Mouse (Mus musculus) neural tube, embryonic 13.5 days (tissue): ENCODE measurements around the gene Klhl3. TPM values are rescaled to one million over a fixed set of nuclear protein-coding genes. Genes with fewer than 3 reads are reported as not detected.

Experiments used
- ATAC-seq: fragments of 200-750 bp; cut with Nextera tagmentation; 2 replicates; pipeline ENCODE4 v1.8.0; 2017; ENCODE audit warnings: low read depth, mild to moderate bottlenecking, moderate TSS enrichment, moderate library complexity
- H3K27ac ChIP-seq: fragments of 300-500 bp; sonication (generic); replicated peaks from 2 replicates; pipeline ENCODE4 v1.5.1; 2015; ENCODE audit warnings: moderate library complexity, mild to moderate bottlenecking, inconsistent platforms
- H3K27me3 ChIP-seq: fragments of 300-500 bp; sonication (generic); 2 replicates; pipeline ENCODE4 v1.6.1; 2015; ENCODE audit warnings: mild to moderate bottlenecking, inconsistent platforms
- H3K36me3 ChIP-seq: fragments of 300-500 bp; sonication (generic); 2 replicates; pipeline ENCODE4 v1.6.1; 2015; ENCODE audit warnings: mild to moderate bottlenecking, inconsistent platforms
- H3K4me1 ChIP-seq: fragments of 300-500 bp; sonication (generic); replicated peaks from 2 replicates; pipeline ENCODE4 v1.6.1; 2015; ENCODE audit warnings: inconsistent platforms
- H3K4me2 ChIP-seq: fragments of 300-500 bp; sonication (generic); 2 replicates; pipeline ENCODE4 v1.6.1; 2015; ENCODE audit warnings: inconsistent platforms, mild to moderate bottlenecking, moderate library complexity
- H3K4me3 ChIP-seq: fragments of 300-500 bp; sonication (generic); 2 replicates; pipeline ENCODE4 v1.5.1; 2015; ENCODE audit warnings: mild to moderate bottlenecking, inconsistent platforms
- H3K9ac ChIP-seq: fragments of 300-500 bp; sonication (generic); 2 replicates; pipeline ENCODE4 v1.6.1; 2015; ENCODE audit warnings: moderate library complexity, mild to moderate bottlenecking, inconsistent platforms
- H3K9me3 ChIP-seq: fragments of 300-500 bp; sonication (generic); 2 replicates; pipeline ENCODE4 v1.6.1; 2016; ENCODE audit warnings: inconsistent platforms
- WGBS: fragments of 180-500 bp; shearing (Covaris S2); methylation state at CpG from one replicate; pipeline ENCODE4 v1.1.7; 2015; 5-methylcytosine and 5-hydroxymethylcytosine counted together
- polyA plus RNA-seq: library from polyadenylated mRNA; unstranded; fragments of >200 nt; fragmentation: Nextera tagmentation; extraction: Ambion mirVana; gene quantifications from 2 replicates; pipeline ENCODE4 v1.2.1, GENCODE M21; 2015

Gene Klhl3
- 11.5 and 12.3 TPM in 2 replicates for polyA plus RNA-seq

DNA sequence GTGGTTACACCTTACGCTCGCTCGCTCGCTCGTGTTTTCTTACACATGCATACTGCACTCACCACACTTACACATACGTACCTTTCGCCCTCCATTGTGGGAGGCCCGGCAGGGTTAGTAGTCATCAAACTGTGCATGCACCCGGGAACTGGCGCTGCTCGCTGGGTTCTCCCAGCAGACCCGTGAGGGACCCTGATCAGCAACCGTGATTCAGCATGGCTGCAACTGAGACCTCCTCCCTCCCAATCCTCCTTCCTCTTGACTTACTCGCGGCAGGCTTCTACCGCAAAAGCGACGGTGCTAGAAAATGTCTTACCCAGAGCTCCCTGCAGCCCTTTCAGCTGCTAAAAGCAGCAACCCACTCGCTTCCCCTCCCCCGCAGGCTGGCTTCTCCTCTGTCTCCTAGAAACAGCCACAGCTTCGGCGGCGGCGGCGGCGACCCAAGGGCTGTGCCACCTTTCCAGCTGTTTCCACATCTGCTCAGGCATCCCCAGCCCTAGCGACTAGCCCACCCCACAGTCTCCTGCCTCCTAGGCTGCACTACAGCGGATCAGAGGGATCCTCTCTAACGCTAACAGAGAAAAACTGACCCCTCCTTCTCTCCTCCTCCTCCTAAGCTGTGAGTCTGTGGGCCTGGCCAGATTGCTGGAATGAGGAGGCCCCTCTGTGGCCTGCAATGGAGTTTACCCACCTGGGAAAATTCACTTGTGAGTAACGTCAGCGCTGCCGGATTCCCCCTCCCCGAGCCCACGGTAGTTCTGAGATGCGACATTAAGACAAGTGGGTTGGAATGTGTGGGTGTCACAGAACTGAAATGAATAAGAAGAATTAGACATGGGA lies at the start of gene Klhl3:
Gene Klhl3, minus strand, starts transcription at position 532 of the 840 bp plus-strand sequence.
- Histone ChIP-seq H3K9me3 (no peaks in the 10 kb centered on the region), H3K27me3 (no peaks in the 10 kb centered on the region), H3K27ac (peak within 1 kb of the TSS; percentile 95), H3K4me3 (peak within 1 kb of the TSS; percentile 57), H3K36me3 (no peaks in the 10 kb centered on the region), H3K4me2 (peak within 1 kb of the TSS; percentile 83), H3K9ac (peak within 1 kb of the TSS; percentile 78), H3K4me1 (peaks cover 32% of the 10 kb centered on the region)
- WGBS, result 2% methylated on average over 35 of the region's 35 CpGs
- ATAC-seq, result peak; percentile 92

DNA sequence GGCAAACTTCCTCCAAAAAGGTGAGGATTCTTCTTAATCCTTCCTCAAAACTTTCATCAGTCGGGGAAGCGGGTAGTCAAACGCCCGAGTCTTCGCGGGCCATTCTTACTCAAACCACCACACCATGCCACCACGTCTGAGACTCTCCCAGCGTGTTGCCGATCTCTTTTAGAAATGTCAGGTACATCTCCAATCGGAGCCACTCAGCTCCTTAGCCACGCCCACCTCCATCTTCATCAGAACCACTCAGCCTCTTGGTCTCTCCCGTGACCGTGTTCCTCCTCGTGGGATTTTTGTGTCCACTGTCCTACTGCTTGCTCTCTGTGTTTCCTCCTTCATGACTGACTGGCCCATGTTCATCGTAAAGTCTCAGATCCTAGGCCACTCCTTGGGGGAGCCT lies 47.4 kb upstream of the Klhl3 start:
- 96% methylated on average over 15 of the region's 15 CpGs for WGBS

DNA sequence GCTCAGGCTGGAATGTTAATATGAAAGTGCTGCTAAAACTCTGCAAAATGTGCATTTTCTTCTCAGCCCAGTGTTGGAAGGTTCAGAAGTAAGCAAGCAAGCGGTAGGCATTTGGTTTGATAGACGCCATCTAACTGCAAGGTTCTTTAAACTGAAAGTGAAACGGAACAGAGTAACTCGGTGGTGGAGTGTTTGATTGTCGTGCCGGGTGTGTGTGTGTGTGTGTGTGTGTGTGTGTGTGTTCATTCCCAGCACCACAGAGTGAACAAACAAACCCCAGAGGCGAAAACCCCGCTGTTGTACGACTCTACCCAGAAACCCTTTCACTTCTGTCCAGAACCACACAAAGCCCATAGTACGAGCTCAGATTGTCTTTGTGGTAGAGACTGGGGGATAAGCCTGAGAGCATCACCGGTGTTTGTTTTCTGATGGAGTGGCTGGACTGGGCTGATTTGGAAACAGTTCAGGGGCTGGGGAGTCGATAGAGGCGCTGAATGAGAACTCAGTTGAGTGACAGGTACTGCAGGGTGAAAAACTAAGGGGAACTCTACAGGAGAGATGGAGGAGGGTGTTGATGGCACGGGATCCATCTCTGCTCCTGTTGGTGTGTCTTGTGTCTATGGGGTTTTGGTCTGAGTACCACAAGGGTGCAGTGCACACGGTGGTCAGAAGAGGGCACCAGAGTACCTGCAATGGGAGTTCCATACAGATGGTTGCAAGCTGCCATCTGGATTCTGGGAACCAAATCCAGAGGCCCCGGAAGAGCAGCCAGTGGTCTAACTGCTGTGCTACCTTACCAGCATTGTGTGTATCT lies 44.9 kb upstream of the Klhl3 start:
- peak; percentile 60 for ATAC-seq
- H3K9me3 ChIP-seq, result 0 out of 2 replicates have a peak, but pooled peaks cover 7% of the 10 kb centered on the region
- H3K4me2 ChIP-seq, result peak overlapping the region; percentile 91
- peaks cover 11% of the 10 kb centered on the region for H3K4me1 ChIP-seq
- WGBS, result 11% methylated on average over 16 of the region's 16 CpGs
- peaks cover 36% of the 10 kb centered on the region for H3K36me3 ChIP-seq
- no peaks in the 10 kb centered on the region for H3K27me3 ChIP-seq
- H3K4me3 ChIP-seq, result peak overlapping the region; percentile 89
- H3K9ac ChIP-seq, result peak overlapping the region; percentile 91
- H3K27ac ChIP-seq, result peak overlapping the region; percentile 74

More for the DNA sequence above, 47.4 kb upstream of the Klhl3 start:
- no peak for ATAC-seq
- Histone ChIP-seq H3K27ac (no peak overlapping the region), H3K27me3 (no peaks in the 10 kb centered on the region), H3K4me3 (no peak overlapping the region), H3K4me1 (peaks cover 11% of the 10 kb centered on the region), H3K36me3 (peaks cover 53% of the 10 kb centered on the region), H3K9ac (no peak overlapping the region), H3K4me2 (no peak overlapping the region), H3K9me3 (0 out of 2 replicates have a peak, but pooled peaks cover 7% of the 10 kb centered on the region)

DNA sequence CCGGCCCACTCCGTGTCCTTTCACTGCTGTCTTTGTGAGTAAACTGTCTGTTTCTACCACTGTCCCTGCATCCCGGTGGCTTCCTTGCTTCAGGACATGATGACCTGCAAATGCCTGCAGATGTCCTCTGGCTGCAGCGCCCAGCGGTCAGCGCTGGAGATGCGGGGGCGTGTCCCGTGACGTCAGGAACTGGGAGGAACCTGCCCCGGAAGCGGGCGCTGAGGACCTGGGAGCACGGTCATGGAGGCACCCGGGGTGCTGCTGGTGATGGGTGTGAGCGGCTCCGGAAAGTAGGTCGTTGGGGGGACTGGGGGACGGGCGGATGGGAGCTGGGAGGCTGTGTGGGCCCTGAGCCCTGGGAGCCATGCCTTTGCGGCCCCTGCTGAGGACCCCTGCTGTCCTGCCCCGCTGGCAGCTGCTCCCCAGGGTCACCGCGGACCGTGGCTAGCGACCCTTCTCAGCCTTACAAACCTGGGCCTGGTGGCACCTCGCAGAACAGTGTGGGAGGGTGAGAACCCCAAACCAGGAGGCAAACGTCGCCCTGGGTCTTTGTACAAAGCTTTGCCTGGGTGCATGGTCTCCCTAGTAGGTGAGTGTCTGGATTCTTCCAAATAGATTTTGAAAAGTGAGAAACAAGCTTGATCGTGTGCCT lies 44.2 kb upstream of the Klhl3 start, which contains the start of gene Idnk:
Gene Idnk, plus strand, starts transcription at position 203 of the 652 bp plus-strand sequence.
- peaks cover 30% of the 10 kb centered on the region for H3K36me3 ChIP-seq
- WGBS, result under 1% methylated on average over 30 of the region's 30 CpGs
- peak within 1 kb of the TSS; percentile 91 for H3K9ac ChIP-seq
- ATAC-seq, result peak; percentile 91
- 0 out of 2 replicates have a peak, but pooled peaks cover 7% of the 10 kb centered on the region for H3K9me3 ChIP-seq
- peak within 1 kb of the TSS; percentile 91 for H3K4me2 ChIP-seq
- peak within 1 kb of the TSS; percentile 74 for H3K27ac ChIP-seq
- no peaks in the 10 kb centered on the region for H3K27me3 ChIP-seq
- H3K4me1 ChIP-seq, result peaks cover 11% of the 10 kb centered on the region
- peak within 1 kb of the TSS; percentile 89 for H3K4me3 ChIP-seq

DNA sequence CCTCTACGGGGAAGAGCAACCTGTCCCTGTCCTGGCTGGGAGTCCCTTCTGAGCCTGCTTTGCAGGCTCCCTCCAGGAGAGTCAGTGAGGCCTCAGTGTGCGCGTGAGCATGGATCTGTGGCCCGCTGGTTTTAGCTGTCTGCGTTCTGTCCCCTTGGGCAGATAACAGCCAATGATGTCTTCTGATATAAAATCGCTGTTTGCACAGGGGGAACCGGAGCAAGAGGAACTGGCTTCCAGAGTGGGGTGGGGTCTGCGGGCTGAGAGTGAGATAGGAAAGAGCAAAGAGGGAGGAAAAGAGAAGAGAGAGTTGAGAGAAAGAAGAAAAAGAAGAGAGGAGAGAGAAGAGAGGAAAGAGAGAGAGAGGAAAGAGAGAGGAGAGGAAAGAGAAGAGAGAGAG lies 43.6 kb upstream of the Klhl3 start:
- WGBS, result 26% methylated on average over 8 of the region's 8 CpGs
- ATAC-seq, result peak; percentile 33; the same call in 1 of the 2 replicates
- Histone ChIP-seq H3K27me3 (no peaks in the 10 kb centered on the region), H3K4me3 (peak overlapping the region; percentile 89), H3K4me2 (peak overlapping the region; percentile 91), H3K4me1 (peaks cover 11% of the 10 kb centered on the region), H3K9ac (peak overlapping the region; percentile 91), H3K27ac (peak overlapping the region; percentile 74), H3K9me3 (0 out of 2 replicates have a peak, but pooled peaks cover 7% of the 10 kb centered on the region), H3K36me3 (peaks cover 25% of the 10 kb centered on the region)

DNA sequence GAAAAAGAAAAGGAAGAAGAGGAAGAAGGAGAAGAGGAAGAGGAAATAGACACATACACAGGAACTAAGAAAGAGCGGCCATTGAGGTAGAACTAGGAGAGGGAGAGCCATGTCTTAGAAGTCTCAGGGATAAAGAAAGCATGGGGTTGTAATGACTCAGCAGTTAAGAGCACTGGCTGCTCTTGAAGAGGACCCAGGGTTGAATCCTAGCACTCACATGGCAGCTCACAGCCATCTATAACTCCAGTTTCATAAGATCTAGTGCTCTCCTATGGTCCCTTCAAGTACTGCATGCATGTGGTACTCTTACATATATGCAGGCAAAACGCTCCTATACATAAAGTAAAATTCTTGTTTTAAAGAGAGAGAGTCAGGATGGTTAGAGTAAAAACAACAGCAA lies 42.6 kb upstream of the Klhl3 start:
- Histone ChIP-seq H3K4me1 (peaks cover 11% of the 10 kb centered on the region), H3K27me3 (no peaks in the 10 kb centered on the region), H3K4me3 (no peak overlapping the region), H3K27ac (no peak overlapping the region), H3K9ac (no peak overlapping the region), H3K36me3 (peaks cover 15% of the 10 kb centered on the region), H3K4me2 (no peak overlapping the region), H3K9me3 (0 out of 2 replicates have a peak, but pooled peaks cover under 1% of the 10 kb centered on the region)
- WGBS, result 92% methylated on average over 2 of the region's 2 CpGs
- no peak for ATAC-seq

DNA sequence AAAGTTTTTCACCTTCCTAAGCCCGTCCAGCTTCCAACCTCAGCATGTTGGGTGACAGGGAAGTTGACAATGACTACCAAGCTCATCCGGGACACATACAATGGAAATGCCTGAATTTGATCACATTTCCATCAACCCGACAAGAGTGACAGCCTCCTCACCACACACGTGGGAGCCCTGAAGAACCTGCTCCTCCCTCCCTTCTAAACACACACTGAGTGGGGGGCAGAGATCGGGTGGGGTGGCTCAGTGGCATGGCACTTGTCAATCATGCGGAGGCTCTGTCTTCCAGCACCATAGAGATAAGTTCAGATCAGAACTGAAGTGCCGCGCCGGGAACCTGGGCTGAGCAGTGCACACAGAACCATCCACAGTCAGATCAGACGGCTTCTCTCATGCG lies 37.0 kb upstream of the Klhl3 start:
- no peaks in the 10 kb centered on the region for H3K9me3 ChIP-seq
- no peak overlapping the region for H3K4me2 ChIP-seq
- H3K27me3 ChIP-seq, result no peaks in the 10 kb centered on the region
- H3K9ac ChIP-seq, result no peak overlapping the region
- no peaks in the 10 kb centered on the region for H3K36me3 ChIP-seq
- peaks cover 8% of the 10 kb centered on the region for H3K4me1 ChIP-seq
- 83% methylated on average over 11 of the region's 11 CpGs for WGBS
- no peak overlapping the region for H3K27ac ChIP-seq
- no peak for ATAC-seq
- H3K4me3 ChIP-seq, result no peak overlapping the region

DNA sequence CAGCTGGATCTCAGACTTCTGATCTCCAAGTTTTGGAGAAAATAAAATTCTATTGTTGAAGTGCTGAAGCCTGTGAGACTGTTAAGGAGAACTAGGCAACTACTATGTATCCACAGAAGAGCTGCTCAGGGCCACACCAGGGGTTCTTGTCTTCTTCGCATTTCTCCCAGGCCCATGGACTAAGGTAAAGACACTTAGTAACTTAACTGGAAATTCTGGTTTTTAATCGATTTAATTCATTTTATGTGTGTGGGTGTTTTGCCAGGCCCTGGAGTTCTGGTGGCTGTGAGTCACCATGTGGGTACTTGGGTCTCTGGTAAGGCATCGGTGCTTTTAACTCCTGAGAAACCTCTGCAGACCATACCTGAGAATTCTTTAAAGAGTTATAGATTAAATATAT lies 36.2 kb upstream of the Klhl3 start:
- no peaks in the 10 kb centered on the region for H3K27me3 ChIP-seq
- no peak overlapping the region for H3K27ac ChIP-seq
- no peak overlapping the region for H3K4me3 ChIP-seq
- H3K36me3 ChIP-seq, result no peaks in the 10 kb centered on the region
- H3K4me2 ChIP-seq, result no peak overlapping the region
- peaks cover 8% of the 10 kb centered on the region for H3K4me1 ChIP-seq
- ATAC-seq, result no peak
- WGBS, result 84% methylated on average over 3 of the region's 3 CpGs
- no peaks in the 10 kb centered on the region for H3K9me3 ChIP-seq
- H3K9ac ChIP-seq, result no peak overlapping the region

DNA sequence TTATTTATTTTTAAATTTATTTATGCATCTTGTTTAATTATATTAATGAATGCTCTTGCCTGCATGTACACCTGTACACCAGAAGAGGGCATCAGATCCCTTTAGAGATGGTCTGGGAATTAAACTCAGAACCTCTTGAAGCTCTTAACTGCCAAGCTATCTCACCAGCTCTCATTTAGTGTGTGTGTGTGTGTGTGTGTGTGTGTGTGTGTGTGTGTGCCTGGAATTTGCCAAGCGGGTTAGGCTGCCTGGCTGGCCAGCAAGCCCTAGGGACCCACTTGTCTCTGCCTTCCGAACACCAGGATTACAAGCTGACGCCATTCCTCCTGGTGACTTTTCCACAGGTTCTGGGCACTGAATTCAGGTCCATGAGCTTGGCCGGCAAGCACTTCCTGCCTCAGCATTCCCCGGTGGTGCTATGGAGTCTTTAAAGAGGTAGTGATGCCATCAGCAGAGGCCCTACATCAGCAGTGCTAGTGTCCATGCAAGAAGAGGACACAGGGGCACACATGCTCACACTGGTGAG lies 35.7 kb upstream of the Klhl3 start:
- no peaks in the 10 kb centered on the region for H3K27me3 ChIP-seq
- no peaks in the 10 kb centered on the region for H3K36me3 ChIP-seq
- H3K9ac ChIP-seq, result no peak overlapping the region
- H3K4me3 ChIP-seq, result peak overlapping the region; percentile 36
- ATAC-seq, result peak; percentile 79
- no peak overlapping the region for H3K27ac ChIP-seq
- 24% methylated on average over 5 of the region's 5 CpGs for WGBS
- H3K4me1 ChIP-seq, result peaks cover 8% of the 10 kb centered on the region
- H3K9me3 ChIP-seq, result no peaks in the 10 kb centered on the region
- peak overlapping the region; percentile 71 for H3K4me2 ChIP-seq

DNA sequence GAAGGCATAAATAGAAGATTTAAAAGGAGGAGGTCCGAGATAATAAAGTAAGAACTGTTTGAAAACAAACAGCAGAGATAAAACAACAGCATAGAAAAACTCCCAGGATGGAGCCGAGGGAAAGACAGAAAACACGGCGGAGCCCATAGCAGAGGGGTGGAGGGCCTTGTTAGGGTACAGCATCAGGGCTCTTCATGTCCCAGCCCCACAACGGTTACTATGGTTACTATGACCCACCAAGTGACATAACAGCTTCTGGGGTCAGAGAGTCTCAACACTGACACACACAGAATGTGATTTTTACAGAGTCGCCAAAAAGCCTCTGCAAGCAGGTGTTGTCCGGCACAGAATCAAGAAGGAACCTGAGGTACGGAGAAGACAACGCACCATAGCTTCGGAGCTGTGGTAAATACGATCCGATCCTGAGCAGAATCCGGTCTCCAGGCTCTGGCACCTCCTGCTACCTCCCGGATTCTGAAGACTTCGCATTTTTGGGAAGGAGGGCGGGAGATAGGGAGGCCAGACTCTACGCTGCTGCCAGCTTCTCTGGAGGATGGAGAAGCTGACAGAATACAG lies 35.0 kb upstream of the Klhl3 start:
- Histone ChIP-seq H3K4me1 (peaks cover 8% of the 10 kb centered on the region), H3K27me3 (no peaks in the 10 kb centered on the region), H3K9me3 (no peaks in the 10 kb centered on the region), H3K4me2 (peak overlapping the region; percentile 71), H3K9ac (peak overlapping the region; percentile 61), H3K4me3 (peak overlapping the region; percentile 36), H3K36me3 (no peaks in the 10 kb centered on the region), H3K27ac (0 out of 2 replicates have a peak overlapping the region, but pooled peaks have one; percentile 34)
- peak; percentile 92 for ATAC-seq
- under 1% methylated on average over 17 of the region's 17 CpGs for WGBS

DNA sequence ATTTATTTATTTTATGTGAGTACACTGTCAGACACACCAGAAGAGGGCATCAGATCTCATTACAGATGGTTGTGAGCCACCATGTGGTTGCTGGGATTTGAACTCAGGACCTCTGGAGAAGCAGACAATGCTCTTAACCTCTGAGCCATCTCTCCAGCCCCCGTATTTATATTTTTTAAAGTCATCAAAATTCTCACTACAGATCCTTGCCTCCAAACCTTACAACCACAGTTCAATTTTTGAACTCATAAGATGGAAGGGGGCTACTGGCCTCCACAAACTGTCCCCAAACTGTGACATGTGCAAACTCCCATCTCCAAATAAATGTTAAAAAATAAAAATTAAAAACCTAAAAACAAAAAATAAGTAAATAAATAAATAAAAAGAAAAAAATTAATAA lies 34.4 kb upstream of the Klhl3 start:
- H3K4me2 ChIP-seq, result no peak overlapping the region
- H3K27me3 ChIP-seq, result no peaks in the 10 kb centered on the region
- ATAC-seq, result no peak
- H3K4me1 ChIP-seq, result peaks cover 8% of the 10 kb centered on the region
- no peak overlapping the region for H3K27ac ChIP-seq
- WGBS, result 77% methylated on average over 1 of the region's 1 CpGs
- no peaks in the 10 kb centered on the region for H3K36me3 ChIP-seq
- no peak overlapping the region for H3K4me3 ChIP-seq
- no peaks in the 10 kb centered on the region for H3K9me3 ChIP-seq
- H3K9ac ChIP-seq, result no peak overlapping the region
